Mouse (Mus musculus): ENCODE measurements around the gene Gng11.
A peak's percentile ranks its signal among the peaks of the same experiment; 100 is the strongest.

Gng11 gene

GRCm38 (mm10) chr6:4003890-4004306, at the start of gene Gng11:
Gene Gng11, plus strand, starts transcription at chr6:4003904.
- peak; percentile 90 to 93 for DNase-seq (ENCODE audit: low spot score in 2 of 2)

- no peak for DNase-seq (ENCODE audit: low spot score in 2 of 2)
These were observed 48.7 kb upstream of the Gng11 start for GRCm38 (mm10) chr6:3954969-3955368.

GRCm38 (mm10) chr6:3967676-3968626, 35.8 kb upstream of the Gng11 start:
- DNase-seq (ENCODE audit: low spot score in 2 of 2): peak; percentile 31 to 32

GRCm38 (mm10) chr6:3973679-3974078, 30.0 kb upstream of the Gng11 start:
- DNase-seq (ENCODE audit: low spot score in 2 of 2): no peak

- DNase-seq (ENCODE audit: low spot score in 2 of 2): no peak
These were observed 20.9 kb upstream of the Gng11 start for GRCm38 (mm10) chr6:3982661-3983284.

GRCm38 (mm10) chr6:3988750-3989149, 15.0 kb upstream of the Gng11 start, which contains the start of gene Tfpi2:
Gene Tfpi2, minus strand, starts transcription at chr6:3988919.
- DNase-seq (ENCODE audit: low spot score in 2 of 2): no peak

GRCm38 (mm10) chr6:3993492-3993891, 10.2 kb upstream of the Gng11 start, which contains the start of gene Gngt1:
Gene Gngt1, plus strand, starts transcription at chr6:3993792.
- no peak for DNase-seq (ENCODE audit: low spot score in 2 of 2)

GRCm38 (mm10) chr6:3998089-3998488, 5.6 kb upstream of the Gng11 start:
- DNase-seq (ENCODE audit: low spot score in 2 of 2): no peak

GRCm38 (mm10) chr6:3999296-3999695, 4.4 kb upstream of the Gng11 start:
- no peak for DNase-seq (ENCODE audit: low spot score in 2 of 2)

GRCm38 (mm10) chr6:4000716-4001115, 3.0 kb upstream of the Gng11 start:
- no peak for DNase-seq (ENCODE audit: low spot score in 2 of 2)

GRCm38 (mm10) chr6:4003445-4003844, 259 bp upstream of the Gng11 start:
- DNase-seq (ENCODE audit: low spot score in 2 of 2): peak; percentile 52 to 62

GRCm38 (mm10) chr6:4004808-4005207, 1.1 kb downstream of the Gng11 start:
- no peak for DNase-seq (ENCODE audit: low spot score in 2 of 2)

GRCm38 (mm10) chr6:4008501-4009040, 4.9 kb downstream of the Gng11 start:
- DNase-seq (ENCODE audit: low spot score in 2 of 2): peak; percentile 54 to 61

GRCm38 (mm10) chr6:4009548-4009947, 5.8 kb downstream of the Gng11 start:
- peak; percentile 65 to 88 for DNase-seq (ENCODE audit: low spot score in 2 of 2)

- no peak for DNase-seq (ENCODE audit: low spot score in 2 of 2)
These were observed 18.9 kb downstream of the Gng11 start for GRCm38 (mm10) chr6:4022645-4023044.

GRCm38 (mm10) chr6:4026367-4026766, 22.7 kb downstream of the Gng11 start:
- peak in 1 of 2 experiments; percentile 7 for DNase-seq (ENCODE audit: low spot score in 2 of 2)

GRCm38 (mm10) chr6:4030956-4031355, 27.3 kb downstream of the Gng11 start:
- no peak for DNase-seq (ENCODE audit: low spot score in 2 of 2)

- DNase-seq (ENCODE audit: low spot score in 2 of 2): no peak
These were observed 38.1 kb downstream of the Gng11 start for GRCm38 (mm10) chr6:4041821-4042220.

- no peak for DNase-seq (ENCODE audit: low spot score in 2 of 2)
These were observed 43.5 kb downstream of the Gng11 start for GRCm38 (mm10) chr6:4047200-4047599.

GRCm38 (mm10) chr6:4052843-4053242, 49.1 kb downstream of the Gng11 start:
- no peak for DNase-seq (ENCODE audit: low spot score in 2 of 2)

- DNase-seq (ENCODE audit: low spot score in 2 of 2): no peak
These were observed 50.7 kb downstream of the Gng11 start for GRCm38 (mm10) chr6:4054387-4054786.

Measured in heart, adult 9 months (tissue).